Mouse (Mus musculus): ENCODE data around the gene Dop1a. TPM values are rescaled to one million over a fixed set of nuclear protein-coding genes. Genes with fewer than 3 reads are reported as not detected.

Gene Dop1a
- polyA plus RNA-seq, 1 experiment from 2014 or later, result 28.7 TPM

GRCm38 (mm10) chr9:86447431-86447830, 19.5 kb upstream of the Dop1a start:
- no peak overlapping the region for H3K27ac ChIP-seq (ENCODE audit: low read depth, low read length)
- ATAC-seq, result no peak
- H3K4me1 ChIP-seq (ENCODE audit: control insufficient read depth, insufficient read depth, low read depth, low read length), result peaks cover 9% of the 10 kb centered on the region
- no peaks in the 10 kb centered on the region for H3K36me3 ChIP-seq (ENCODE audit: control insufficient read depth, insufficient read depth, low read length)
- H3K9me3 ChIP-seq (ENCODE audit: control insufficient read depth, low read length), result no peaks in the 10 kb centered on the region
- 90% methylated on average over 8 of the region's 8 CpGs for WGBS
- no peaks in the 10 kb centered on the region for H3K27me3 ChIP-seq (replicated peaks; ENCODE audit: control insufficient read depth, insufficient read depth, low read length)
- no peak overlapping the region for H3K9ac ChIP-seq (ENCODE audit: low read depth, low read length)
- H3K4me3 ChIP-seq (ENCODE audit: low read length), result no peak overlapping the region
- H3K4me2 ChIP-seq (ENCODE audit: low read length), result no peak overlapping the region

- peaks cover 9% of the 10 kb centered on the region for H3K4me1 ChIP-seq (ENCODE audit: control insufficient read depth, insufficient read depth, low read depth, low read length)
- no peaks in the 10 kb centered on the region for H3K9me3 ChIP-seq (ENCODE audit: control insufficient read depth, low read length)
- H3K27ac ChIP-seq (ENCODE audit: low read depth, low read length), result no peak overlapping the region
- no peaks in the 10 kb centered on the region for H3K27me3 ChIP-seq (replicated peaks; ENCODE audit: control insufficient read depth, insufficient read depth, low read length)
- H3K36me3 ChIP-seq (ENCODE audit: control insufficient read depth, insufficient read depth, low read length), result no peaks in the 10 kb centered on the region
- ATAC-seq, result peak; percentile 69
- H3K4me2 ChIP-seq (ENCODE audit: low read length), result peak overlapping the region; percentile 30; the same call in 1 of the 2 replicates
- WGBS, result 9% methylated on average over 11 of the region's 11 CpGs
- no peak overlapping the region for H3K4me3 ChIP-seq (ENCODE audit: low read length)
- H3K9ac ChIP-seq (ENCODE audit: low read depth, low read length), result no peak overlapping the region
Measured at GRCm38 (mm10) chr9:86449581-86449980, 17.4 kb upstream of the Dop1a start.

GRCm38 (mm10) chr9:86451094-86451493, 15.9 kb upstream of the Dop1a start:
- Histone ChIP-seq H3K4me1 (ENCODE audit: control insufficient read depth, insufficient read depth, low read depth, low read length) (peaks cover 9% of the 10 kb centered on the region), H3K4me2 (ENCODE audit: low read length) (peak overlapping the region; percentile 69), H3K4me3 (ENCODE audit: low read length) (no peak overlapping the region), H3K27me3 (replicated peaks; ENCODE audit: control insufficient read depth, insufficient read depth, low read length) (no peaks in the 10 kb centered on the region), H3K36me3 (ENCODE audit: control insufficient read depth, insufficient read depth, low read length) (no peaks in the 10 kb centered on the region), H3K9ac (ENCODE audit: low read depth, low read length) (no peak overlapping the region; the same call in 1 of the 2 replicates), H3K9me3 (ENCODE audit: control insufficient read depth, low read length) (no peaks in the 10 kb centered on the region), H3K27ac (ENCODE audit: low read depth, low read length) (no peak overlapping the region)
- WGBS, result 29% methylated on average over 6 of the region's 6 CpGs
- peak; percentile 34; the same call in 1 of the 2 replicates for ATAC-seq

GRCm38 (mm10) chr9:86451617-86452016, 15.3 kb upstream of the Dop1a start:
- Histone ChIP-seq H3K27me3 (replicated peaks; ENCODE audit: control insufficient read depth, insufficient read depth, low read length) (no peaks in the 10 kb centered on the region), H3K4me1 (ENCODE audit: control insufficient read depth, insufficient read depth, low read depth, low read length) (peaks cover 9% of the 10 kb centered on the region), H3K9ac (ENCODE audit: low read depth, low read length) (peak overlapping the region; percentile 36; the same call in 1 of the 2 replicates), H3K36me3 (ENCODE audit: control insufficient read depth, insufficient read depth, low read length) (no peaks in the 10 kb centered on the region), H3K4me2 (ENCODE audit: low read length) (peak overlapping the region; percentile 69), H3K9me3 (ENCODE audit: control insufficient read depth, low read length) (no peaks in the 10 kb centered on the region), H3K4me3 (ENCODE audit: low read length) (peak overlapping the region; percentile 29; the same call in 1 of the 2 replicates), H3K27ac (ENCODE audit: low read depth, low read length) (no peak overlapping the region)
- WGBS, result under 1% methylated on average over 13 of the region's 13 CpGs
- peak; percentile 88 for ATAC-seq

GRCm38 (mm10) chr9:86453626-86454025, 13.3 kb upstream of the Dop1a start:
- no peak overlapping the region for H3K9ac ChIP-seq (ENCODE audit: low read depth, low read length)
- ATAC-seq, result no peak
- H3K4me1 ChIP-seq (ENCODE audit: control insufficient read depth, insufficient read depth, low read depth, low read length), result peaks cover 7% of the 10 kb centered on the region
- H3K27me3 ChIP-seq (replicated peaks; ENCODE audit: control insufficient read depth, insufficient read depth, low read length), result no peaks in the 10 kb centered on the region
- WGBS, result 83% methylated on average over 3 of the region's 3 CpGs
- no peak overlapping the region for H3K4me3 ChIP-seq (ENCODE audit: low read length)
- no peak overlapping the region for H3K27ac ChIP-seq (ENCODE audit: low read depth, low read length)
- H3K4me2 ChIP-seq (ENCODE audit: low read length), result no peak overlapping the region
- H3K36me3 ChIP-seq (ENCODE audit: control insufficient read depth, insufficient read depth, low read length), result no peaks in the 10 kb centered on the region
- H3K9me3 ChIP-seq (ENCODE audit: control insufficient read depth, low read length), result no peaks in the 10 kb centered on the region

GRCm38 (mm10) chr9:86464151-86465105, 2.5 kb upstream of the Dop1a start, which contains the start of gene Ube2cbp:
Gene Ube2cbp, minus strand, starts transcription at chr9:86464950.
- H3K36me3 ChIP-seq (ENCODE audit: control insufficient read depth, insufficient read depth, low read length), result no peaks in the 10 kb centered on the region
- no peaks in the 10 kb centered on the region for H3K27me3 ChIP-seq (replicated peaks; ENCODE audit: control insufficient read depth, insufficient read depth, low read length)
- H3K9ac ChIP-seq (ENCODE audit: low read depth, low read length), result peak within 1 kb of the TSS; percentile 84
- peak within 1 kb of the TSS; percentile 75 for H3K4me3 ChIP-seq (ENCODE audit: low read length)
- ATAC-seq, result peak; percentile 86
- peak within 1 kb of the TSS; percentile 57 for H3K4me2 ChIP-seq (ENCODE audit: low read length)
- H3K27ac ChIP-seq (ENCODE audit: low read depth, low read length), result peak within 1 kb of the TSS; percentile 93
- 1% methylated on average over 70 of the region's 70 CpGs for WGBS
- H3K4me1 ChIP-seq (ENCODE audit: control insufficient read depth, insufficient read depth, low read depth, low read length), result peaks cover 14% of the 10 kb centered on the region
- no peaks in the 10 kb centered on the region for H3K9me3 ChIP-seq (ENCODE audit: control insufficient read depth, low read length)

- no peaks in the 10 kb centered on the region for H3K27me3 ChIP-seq (replicated peaks; ENCODE audit: control insufficient read depth, insufficient read depth, low read length)
- H3K4me1 ChIP-seq (ENCODE audit: control insufficient read depth, insufficient read depth, low read depth, low read length), result no peaks in the 10 kb centered on the region
- H3K27ac ChIP-seq (ENCODE audit: low read depth, low read length), result no peak overlapping the region
- WGBS, result 92% methylated on average over 4 of the region's 4 CpGs
- H3K9me3 ChIP-seq (ENCODE audit: control insufficient read depth, low read length), result no peaks in the 10 kb centered on the region
- no peak overlapping the region for H3K4me2 ChIP-seq (ENCODE audit: low read length)
- no peaks in the 10 kb centered on the region for H3K36me3 ChIP-seq (ENCODE audit: control insufficient read depth, insufficient read depth, low read length)
- no peak overlapping the region for H3K9ac ChIP-seq (ENCODE audit: low read depth, low read length)
- no peak overlapping the region for H3K4me3 ChIP-seq (ENCODE audit: low read length)
- ATAC-seq, result no peak
Measured at GRCm38 (mm10) chr9:86475956-86476355, 9.0 kb downstream of the Dop1a start.

- Histone ChIP-seq H3K27ac (ENCODE audit: low read depth, low read length) (no peak overlapping the region), H3K9me3 (ENCODE audit: control insufficient read depth, low read length) (no peaks in the 10 kb centered on the region), H3K36me3 (ENCODE audit: control insufficient read depth, insufficient read depth, low read length) (no peaks in the 10 kb centered on the region), H3K4me3 (ENCODE audit: low read length) (no peak overlapping the region), H3K4me1 (ENCODE audit: control insufficient read depth, insufficient read depth, low read depth, low read length) (no peaks in the 10 kb centered on the region), H3K27me3 (replicated peaks; ENCODE audit: control insufficient read depth, insufficient read depth, low read length) (no peaks in the 10 kb centered on the region), H3K9ac (ENCODE audit: low read depth, low read length) (no peak overlapping the region), H3K4me2 (ENCODE audit: low read length) (no peak overlapping the region)
- WGBS, result 87% methylated on average over 5 of the region's 5 CpGs
- ATAC-seq, result no peak
Measured at GRCm38 (mm10) chr9:86476763-86477162, 9.8 kb downstream of the Dop1a start.

- H3K9ac ChIP-seq (ENCODE audit: low read depth, low read length), result no peak overlapping the region
- no peaks in the 10 kb centered on the region for H3K9me3 ChIP-seq (ENCODE audit: control insufficient read depth, low read length)
- H3K4me1 ChIP-seq (ENCODE audit: control insufficient read depth, insufficient read depth, low read depth, low read length), result no peaks in the 10 kb centered on the region
- H3K4me2 ChIP-seq (ENCODE audit: low read length), result no peak overlapping the region
- no peak overlapping the region for H3K4me3 ChIP-seq (ENCODE audit: low read length)
- H3K27me3 ChIP-seq (replicated peaks; ENCODE audit: control insufficient read depth, insufficient read depth, low read length), result no peaks in the 10 kb centered on the region
- H3K27ac ChIP-seq (ENCODE audit: low read depth, low read length), result no peak overlapping the region
- 89% methylated on average over 5 of the region's 5 CpGs for WGBS
- H3K36me3 ChIP-seq (ENCODE audit: control insufficient read depth, insufficient read depth, low read length), result no peaks in the 10 kb centered on the region
- ATAC-seq, result no peak
Measured at GRCm38 (mm10) chr9:86478414-86479093, 11.6 kb downstream of the Dop1a start.
